Mouse (Mus musculus) lung, embryonic 16.5 days (tissue): ENCODE measurements around the gene Auh. TPM values are rescaled to one million over a fixed set of nuclear protein-coding genes. Genes with fewer than 3 reads are reported as not detected.

Experiments used
- ATAC-seq: fragments of 200-750 bp; cut with Nextera tagmentation; 2 replicates; pipeline ENCODE4 v1.8.0; 2017; ENCODE audit warnings: low read depth, mild to moderate bottlenecking, moderate library complexity
- H3K27ac ChIP-seq: fragments of 300-500 bp; sonication (generic); 2 replicates; pipeline ENCODE4 v1.5.1; 2014; ENCODE audit warnings: mild to moderate bottlenecking, control low read depth, low read length
- H3K27me3 ChIP-seq: fragments of 300-500 bp; sonication (generic); 2 replicates; pipeline ENCODE4 v1.6.1; 2014; ENCODE audit warnings: low read depth, low read length, mixed read lengths; ENCODE audit not compliant: control insufficient read depth, insufficient read depth
- H3K36me3 ChIP-seq: fragments of 300-500 bp; sonication (generic); 2 replicates; pipeline ENCODE4 v1.6.1; 2014; ENCODE audit warnings: low read length; ENCODE audit not compliant: control insufficient read depth, insufficient read depth
- H3K4me1 ChIP-seq: fragments of 300-500 bp; sonication (generic); replicated peaks from 2 replicates; pipeline ENCODE4 v1.6.1; 2014; ENCODE audit warnings: low read length, mixed read lengths; ENCODE audit not compliant: control insufficient read depth, insufficient read depth
- H3K4me2 ChIP-seq: fragments of 300-500 bp; sonication (generic); 2 replicates; pipeline ENCODE4 v1.6.1; 2014; ENCODE audit warnings: low read depth, low read length, control low read depth
- H3K4me3 ChIP-seq: fragments of 300-500 bp; sonication (generic); 2 replicates; pipeline ENCODE4 v1.5.1; 2014; ENCODE audit warnings: mild to moderate bottlenecking, low read length, control low read depth
- H3K9ac ChIP-seq: fragments of 300-500 bp; sonication (generic); 2 replicates; pipeline ENCODE4 v1.6.1; 2014; ENCODE audit warnings: low read length, control low read depth
- H3K9me3 ChIP-seq: fragments of 300-500 bp; sonication (generic); 2 replicates; pipeline ENCODE4 v1.6.1; 2016; ENCODE audit warnings: low read length; ENCODE audit not compliant: control insufficient read depth
- WGBS: fragments of 180-500 bp; shearing (Covaris S2); extraction: QIAGEN DNeasy Blood & Tissue Kit; methylation state at CpG from one replicate; pipeline ENCODE4 v1.1.7; 2014; 5-methylcytosine and 5-hydroxymethylcytosine counted together
- polyA plus RNA-seq: library from polyadenylated mRNA; unstranded; fragments of >200 nt; fragmentation: Nextera tagmentation; extraction: Ambion mirVana; gene quantifications from 2 replicates; pipeline ENCODE4 v1.2.1, GENCODE M21; 2015

The Auh gene
- polyA plus RNA-seq, 1 experiment from 2014 or later = 44.6 TPM

GRCm38 (mm10) chr13:52793434-52793989, 136.0 kb downstream of the Auh start:
- H3K27ac ChIP-seq = no peak overlapping the region
- ATAC-seq = no peak

GRCm38 (mm10) chr13:52792242-52792844, 137.1 kb downstream of the Auh start:
- no peak overlapping the region for H3K9ac ChIP-seq
- H3K27me3 ChIP-seq = no peaks in the 10 kb centered on the region

More at GRCm38 (mm10) chr13:52793434-52793989, 136.0 kb downstream of the Auh start:
- Histone ChIP-seq H3K9me3 (no peaks in the 10 kb centered on the region), H3K4me3 (no peak overlapping the region), H3K36me3 (no peaks in the 10 kb centered on the region), H3K4me1 (no peaks in the 10 kb centered on the region), H3K4me2 (no peak overlapping the region), H3K27me3 (no peaks in the 10 kb centered on the region), H3K9ac (no peak overlapping the region)
- 88% methylated on average over 13 of the region's 13 CpGs for WGBS

GRCm38 (mm10) chr13:52790894-52791293, 138.6 kb downstream of the Auh start:
- H3K27ac ChIP-seq = no peak overlapping the region
- no peak for ATAC-seq
- H3K36me3 ChIP-seq = no peaks in the 10 kb centered on the region
- no peaks in the 10 kb centered on the region for H3K27me3 ChIP-seq
- H3K4me2 ChIP-seq = no peak overlapping the region
- H3K9me3 ChIP-seq = no peaks in the 10 kb centered on the region
- H3K4me3 ChIP-seq = no peak overlapping the region
- H3K4me1 ChIP-seq = no peaks in the 10 kb centered on the region
- H3K9ac ChIP-seq = no peak overlapping the region
- WGBS = 71% methylated on average over 5 of the region's 5 CpGs

More at GRCm38 (mm10) chr13:52792242-52792844, 137.1 kb downstream of the Auh start:
- Histone ChIP-seq H3K9me3 (no peaks in the 10 kb centered on the region), H3K4me1 (no peaks in the 10 kb centered on the region), H3K36me3 (no peaks in the 10 kb centered on the region), H3K27ac (no peak overlapping the region), H3K4me2 (no peak overlapping the region), H3K4me3 (no peak overlapping the region)
- no peak for ATAC-seq
- WGBS = 86% methylated on average over 9 of the region's 9 CpGs

Other genes with a start within 250 kb of the Auh start
- gene Nfil3, start 51.4 kb upstream of the Auh start, polyA plus RNA-seq = 19.9 and 20.8 TPM in 2 replicates